Comparison of ENCODE assay signal across 8 mouse cellular contexts in the genomic region with DNA sequence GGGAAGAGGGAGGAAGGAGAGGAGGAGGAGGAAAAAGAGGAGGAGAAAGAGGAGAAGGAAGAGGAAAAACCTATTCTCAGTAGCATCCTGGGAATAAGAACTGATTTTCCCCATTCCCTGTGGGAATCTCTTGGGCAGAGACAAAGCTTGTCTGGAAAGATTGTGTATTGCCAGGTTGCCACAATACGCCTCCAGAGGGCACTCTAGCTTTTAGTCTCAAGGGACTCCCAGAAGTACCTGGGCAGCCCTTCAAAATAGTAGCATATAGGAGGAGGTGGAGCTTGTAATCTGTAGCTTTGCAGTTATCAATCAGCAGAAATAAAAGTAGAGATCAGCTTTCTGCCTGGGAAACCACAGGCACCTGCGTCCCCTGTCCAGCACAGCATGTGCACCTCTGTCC.
DNase-seq lines count a peak whose midpoint lies in the region; ATAC-seq and TF ChIP-seq lines count a peak whose summit lies in the region.

No protein-coding gene starts in this region.

- peak; percentile 61 for DNase-seq in forebrain, postnatal 0 days
- peak; percentile 15 for DNase-seq in neural tube, embryonic 10.5 days (ENCODE audit: extremely low spot score, low spot score)
- peak; percentile 54 to 73 for DNase-seq in cerebellum, postnatal 25 days
- peak; percentile 11 to 62 for DNase-seq in layer of hippocampus, adult 18-20 months (ENCODE audit: low spot score in 2 of 2)
- peak; percentile 13 for DNase-seq in retina, postnatal 7 days (ENCODE audit: low read depth, low spot score)
- DNase-seq in thymus, postnatal 14 days = no peak

- no peaks in the 10 kb centered on the region for H3K27me3 ChIP-seq in forebrain, postnatal 0 days (ENCODE audit: insufficient read depth, low read length)
- H3K27me3 ChIP-seq in forebrain, embryonic 13.5 days = no peaks in the 10 kb centered on the region
- H3K27me3 ChIP-seq in neural tube, embryonic 15.5 days (replicated peaks) = no peaks in the 10 kb centered on the region

- no peak overlapping the region for H3K27ac ChIP-seq in forebrain, postnatal 0 days (ENCODE audit: low read depth, low read length)
- H3K27ac ChIP-seq in forebrain, embryonic 13.5 days = no peak overlapping the region
- H3K27ac ChIP-seq in neural tube, embryonic 15.5 days (replicated peaks) = no peak overlapping the region

- ATAC-seq in forebrain, postnatal 0 days = 0 out of 2 replicates have a peak, but pooled peaks have one; percentile 10
- no peak for ATAC-seq in forebrain, embryonic 13.5 days
- ATAC-seq in neural tube, embryonic 15.5 days (ENCODE audit: low FRiP score) = no peak

- no peak overlapping the region for H3K9ac ChIP-seq in forebrain, postnatal 0 days
- H3K9ac ChIP-seq in forebrain, embryonic 13.5 days = no peak overlapping the region
- no peak overlapping the region for H3K9ac ChIP-seq in neural tube, embryonic 15.5 days (replicated peaks)

- no peak overlapping the region for H3K4me3 ChIP-seq in forebrain, postnatal 0 days (ENCODE audit: low read depth, low read length)
- no peak overlapping the region for H3K4me3 ChIP-seq in forebrain, embryonic 13.5 days
- no peak overlapping the region for H3K4me3 ChIP-seq in neural tube, embryonic 15.5 days (replicated peaks)

- H3K4me1 ChIP-seq in forebrain, postnatal 0 days (ENCODE audit: insufficient read depth) = no peaks in the 10 kb centered on the region
- no peaks in the 10 kb centered on the region for H3K4me1 ChIP-seq in forebrain, embryonic 13.5 days
- H3K4me1 ChIP-seq in neural tube, embryonic 15.5 days = no peaks in the 10 kb centered on the region

- peak; percentile 62 for TF ChIP-seq CTCF in forebrain, postnatal 0 days (IDR thresholded peaks at IDR 0.05; ENCODE audit: low read depth)

- WGBS in forebrain, postnatal 0 days = 15% methylated on average over 2 of the region's 2 CpGs
- WGBS in forebrain, embryonic 13.5 days = 26% methylated on average over 2 of the region's 2 CpGs
- WGBS in neural tube, embryonic 15.5 days = 38% methylated on average over 2 of the region's 2 CpGs

- H3K36me3 ChIP-seq in forebrain, postnatal 0 days (ENCODE audit: insufficient read depth) = no peaks in the 10 kb centered on the region
- H3K36me3 ChIP-seq in forebrain, embryonic 13.5 days (ENCODE audit: poor library complexity, severe bottlenecking) = no peaks in the 10 kb centered on the region
- no peaks in the 10 kb centered on the region for H3K36me3 ChIP-seq in neural tube, embryonic 15.5 days

- H3K4me2 ChIP-seq in forebrain, postnatal 0 days (ENCODE audit: low read depth) = no peak overlapping the region
- H3K4me2 ChIP-seq in forebrain, embryonic 13.5 days = no peak overlapping the region
- no peak overlapping the region for H3K4me2 ChIP-seq in neural tube, embryonic 15.5 days

- H3K9me3 ChIP-seq in forebrain, postnatal 0 days (ENCODE audit: low read length) = no peaks in the 10 kb centered on the region
- H3K9me3 ChIP-seq in forebrain, embryonic 13.5 days (replicated peaks) = no peaks in the 10 kb centered on the region
- H3K9me3 ChIP-seq in neural tube, embryonic 15.5 days (replicated peaks) = no peaks in the 10 kb centered on the region
